Mouse (Mus musculus) liver, adult 2 months (tissue): ENCODE measurements around the gene Phf23.

ENCODE experiments used
- CTCF ChIP-seq: fragments of 200-500 bp; IDR thresholded peaks from 2 replicates; pipeline ENCODE4 v1.5.1; 2011; ENCODE audit warnings: low read depth, low read length, control low read depth
- POLR2A ChIP-seq: fragments of 200-500 bp; IDR thresholded peaks from 2 replicates; pipeline ENCODE4 v1.6.1; 2011; ENCODE audit warnings: low read length, control low read depth; ENCODE audit not compliant: insufficient read depth; ENCODE audit errors: extremely low read depth

- TF ChIP-seq CTCF, result no peak
- TF ChIP-seq POLR2A, result no peak
These were observed 18.5 kb downstream of the Phf23 start for GRCm38 (mm10) chr11:70014051-70014450.
